Mouse (Mus musculus): ENCODE data around the gene Ell3. TPM values are rescaled to one million over a fixed set of nuclear protein-coding genes. Genes with fewer than 3 reads are reported as not detected.

Ell3 gene
- polyA plus RNA-seq, 1 experiment, result 22.8 TPM

DNA sequence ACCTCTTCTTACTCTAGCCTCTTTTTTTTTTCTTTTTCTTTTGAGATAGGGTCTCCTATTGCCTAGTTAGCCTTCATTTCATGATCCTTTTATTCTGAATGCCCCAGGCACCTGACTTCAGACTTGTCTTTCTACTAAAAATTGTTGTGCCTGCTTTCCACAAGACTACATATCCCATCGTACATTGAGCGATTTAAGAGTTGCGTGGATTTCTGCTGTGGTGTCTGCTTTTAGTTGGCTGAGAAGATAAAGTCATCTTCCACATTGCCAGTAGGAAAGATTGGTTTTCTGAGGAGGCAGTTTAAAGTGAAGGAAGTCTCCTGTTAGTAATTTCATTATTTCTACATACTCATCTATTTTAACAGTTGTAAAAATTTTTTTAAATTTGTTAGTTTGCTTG, 28.5 kb downstream of the Ell3 start:
- H3K27me3 ChIP-seq (ENCODE audit: control insufficient read depth, insufficient read depth, low read length), result no peaks in the 10 kb centered on the region
- H3K4me3 ChIP-seq (ENCODE audit: extremely low read depth, insufficient read depth, insufficient read length), result no peak overlapping the region
- no peaks in the 10 kb centered on the region; the same call in 1 of the 2 replicates for H3K4me1 ChIP-seq (ENCODE audit: control insufficient read depth, insufficient read depth, insufficient read length)
- no peak overlapping the region for H3K27ac ChIP-seq (ENCODE audit: insufficient read depth, low read length)
- DNase-seq (ENCODE audit: low read depth in 1 of 2, low spot score in 2 of 2), result no peak
- peaks cover 4% of the 10 kb centered on the region; the same call in 1 of the 2 replicates for H3K36me3 ChIP-seq (ENCODE audit: control insufficient read depth, insufficient read depth, low read length)
- WGBS, result 85% methylated on average over 3 of the region's 3 CpGs
- TF ChIP-seq CTCF (IDR thresholded peaks at IDR 0.05; ENCODE audit: extremely low read depth, insufficient read depth, insufficient read length, insufficient replicate concordance) (no peak), POLR2A (IDR thresholded peaks at IDR 0.05; ENCODE audit: low read depth, low read length) (no peak)

DNA sequence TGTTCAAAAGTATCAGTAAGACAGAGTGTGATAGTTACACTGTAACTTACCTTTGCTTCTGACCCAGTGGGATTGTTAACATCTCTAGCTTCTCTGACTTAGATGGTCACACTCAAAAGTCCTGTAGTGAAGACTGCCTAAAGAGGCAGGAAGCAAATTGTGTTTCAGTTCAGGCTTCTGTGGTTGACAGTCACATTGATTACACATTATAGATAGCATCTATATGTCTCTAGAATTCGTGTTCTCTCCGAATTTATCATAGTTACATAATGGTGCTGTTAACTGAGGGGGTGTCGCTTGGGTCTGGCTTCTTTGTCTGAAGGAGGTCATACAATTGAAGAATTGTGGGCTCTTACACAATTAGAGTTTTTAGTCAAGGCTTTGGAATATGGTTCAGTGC, 29.0 kb downstream of the Ell3 start:
- 30% methylated on average over 3 of the region's 3 CpGs for WGBS
- H3K27me3 ChIP-seq (ENCODE audit: control insufficient read depth, insufficient read depth, low read length), result no peaks in the 10 kb centered on the region
- H3K36me3 ChIP-seq (ENCODE audit: control insufficient read depth, insufficient read depth, low read length), result peaks cover 3% of the 10 kb centered on the region; the same call in 1 of the 2 replicates
- DNase-seq (ENCODE audit: low read depth in 1 of 2, low spot score in 2 of 2), result no peak
- TF ChIP-seq POLR2A (IDR thresholded peaks at IDR 0.05; ENCODE audit: low read depth, low read length) (no peak), CTCF (IDR thresholded peaks at IDR 0.05; ENCODE audit: extremely low read depth, insufficient read depth, insufficient read length, insufficient replicate concordance) (no peak)
- no peak overlapping the region for H3K27ac ChIP-seq (ENCODE audit: insufficient read depth, low read length)
- no peak overlapping the region for H3K4me3 ChIP-seq (ENCODE audit: extremely low read depth, insufficient read depth, insufficient read length)
- H3K4me1 ChIP-seq (ENCODE audit: control insufficient read depth, insufficient read depth, insufficient read length), result no peaks in the 10 kb centered on the region; the same call in 1 of the 2 replicates

DNA sequence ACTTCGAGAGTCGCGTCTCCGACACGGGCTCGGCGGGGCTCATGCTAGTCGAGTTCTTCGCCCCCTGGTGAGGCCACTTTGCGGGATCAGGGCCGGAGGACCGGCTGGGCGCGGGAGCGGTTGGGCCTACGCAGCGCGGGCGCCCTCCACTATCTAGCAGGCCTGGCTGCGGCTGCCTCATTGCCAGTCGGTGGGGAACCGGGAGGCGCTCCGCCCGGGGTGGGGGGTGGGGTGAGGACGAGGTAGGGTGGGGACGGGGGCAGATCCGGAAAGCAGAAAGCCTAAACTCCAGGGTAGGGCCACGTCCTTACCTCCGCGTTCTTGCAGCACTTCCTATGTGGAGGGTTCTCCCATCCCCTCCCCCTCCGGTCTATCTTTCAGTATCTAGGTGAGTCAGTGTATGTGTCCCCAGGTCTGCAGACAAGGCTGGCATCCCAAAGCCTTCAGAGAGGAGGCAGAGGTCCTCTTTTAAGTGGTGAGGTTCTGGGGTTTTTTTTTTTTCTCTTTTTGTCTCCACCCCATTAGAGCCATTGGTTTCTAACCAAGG, 29.9 kb downstream of the Ell3 start:
- Histone ChIP-seq H3K4me3 (ENCODE audit: extremely low read depth, insufficient read depth, insufficient read length) (peak overlapping the region; percentile 100), H3K27me3 (ENCODE audit: control insufficient read depth, insufficient read depth, low read length) (no peaks in the 10 kb centered on the region), H3K36me3 (ENCODE audit: control insufficient read depth, insufficient read depth, low read length) (peaks cover 3% of the 10 kb centered on the region; the same call in 1 of the 2 replicates), H3K4me1 (ENCODE audit: control insufficient read depth, insufficient read depth, insufficient read length) (no peaks in the 10 kb centered on the region; the same call in 1 of the 2 replicates), H3K27ac (ENCODE audit: insufficient read depth, low read length) (peak overlapping the region; percentile 96)
- TF ChIP-seq POLR2A (IDR thresholded peaks at IDR 0.05; ENCODE audit: low read depth, low read length), result no peak
- no peak for TF ChIP-seq CTCF (IDR thresholded peaks at IDR 0.05; ENCODE audit: extremely low read depth, insufficient read depth, insufficient read length, insufficient replicate concordance)
- WGBS, result under 1% methylated on average over 32 of the region's 32 CpGs
- DNase-seq (ENCODE audit: low read depth in 1 of 2, low spot score in 2 of 2), result peak; percentile 7 to 38

DNA sequence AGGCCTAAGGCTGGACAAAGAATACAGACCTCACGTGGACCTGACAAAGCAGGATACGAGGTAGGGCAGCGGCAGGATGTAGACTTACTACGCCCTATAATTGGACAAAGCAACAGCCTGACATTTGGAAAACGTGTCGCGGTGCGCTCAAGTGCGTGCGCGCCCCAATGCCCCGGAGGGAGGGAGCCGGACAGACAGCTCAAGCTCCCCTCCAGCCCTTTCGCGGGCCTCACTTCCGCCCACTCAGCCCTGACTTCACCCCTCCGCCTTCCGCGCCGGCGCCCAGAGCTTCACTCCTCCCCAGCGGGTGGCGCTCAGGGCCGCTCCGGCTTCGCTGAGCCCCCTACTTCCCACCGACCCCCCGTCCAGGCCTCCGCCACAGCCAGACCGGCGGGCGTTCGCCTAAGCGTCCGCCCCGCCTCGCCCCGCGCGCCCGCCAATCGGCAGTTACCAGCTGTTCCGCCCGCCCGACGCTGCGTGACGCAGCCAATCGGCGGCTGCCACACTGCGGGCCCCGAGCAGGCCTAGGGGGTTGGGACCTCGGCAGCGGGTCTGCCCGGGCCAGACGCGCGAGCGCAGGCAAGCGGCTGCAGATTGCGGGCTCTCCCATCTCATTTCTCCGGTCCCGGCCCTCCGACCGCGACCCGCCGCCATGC, 30.6 kb downstream of the Ell3 start, which contains the start of the genes Pdia3 and Catsper2:
TSS of gene Pdia3 (plus strand) at position 389 of the 656 bp plus-strand sequence.
TSS of gene Catsper2 (minus strand) at position 406 of the 656 bp plus-strand sequence.
- peak; percentile 74 to 93 for DNase-seq (ENCODE audit: low read depth in 1 of 2, low spot score in 2 of 2)
- TF ChIP-seq CTCF (IDR thresholded peaks at IDR 0.05; ENCODE audit: extremely low read depth, insufficient read depth, insufficient read length, insufficient replicate concordance) (no peak), POLR2A (IDR thresholded peaks at IDR 0.05; ENCODE audit: low read depth, low read length) (peak; percentile 96)
- Histone ChIP-seq H3K27me3 (ENCODE audit: control insufficient read depth, insufficient read depth, low read length) (no peaks in the 10 kb centered on the region), H3K4me3 (ENCODE audit: extremely low read depth, insufficient read depth, insufficient read length) (peak within 1 kb of the TSS; percentile 100), H3K36me3 (ENCODE audit: control insufficient read depth, insufficient read depth, low read length) (peaks cover 3% of the 10 kb centered on the region; the same call in 1 of the 2 replicates), H3K27ac (ENCODE audit: insufficient read depth, low read length) (peak within 1 kb of the TSS; percentile 96), H3K4me1 (ENCODE audit: control insufficient read depth, insufficient read depth, insufficient read length) (no peaks in the 10 kb centered on the region; the same call in 1 of the 2 replicates)
- WGBS, result under 1% methylated on average over 68 of the region's 68 CpGs

DNA sequence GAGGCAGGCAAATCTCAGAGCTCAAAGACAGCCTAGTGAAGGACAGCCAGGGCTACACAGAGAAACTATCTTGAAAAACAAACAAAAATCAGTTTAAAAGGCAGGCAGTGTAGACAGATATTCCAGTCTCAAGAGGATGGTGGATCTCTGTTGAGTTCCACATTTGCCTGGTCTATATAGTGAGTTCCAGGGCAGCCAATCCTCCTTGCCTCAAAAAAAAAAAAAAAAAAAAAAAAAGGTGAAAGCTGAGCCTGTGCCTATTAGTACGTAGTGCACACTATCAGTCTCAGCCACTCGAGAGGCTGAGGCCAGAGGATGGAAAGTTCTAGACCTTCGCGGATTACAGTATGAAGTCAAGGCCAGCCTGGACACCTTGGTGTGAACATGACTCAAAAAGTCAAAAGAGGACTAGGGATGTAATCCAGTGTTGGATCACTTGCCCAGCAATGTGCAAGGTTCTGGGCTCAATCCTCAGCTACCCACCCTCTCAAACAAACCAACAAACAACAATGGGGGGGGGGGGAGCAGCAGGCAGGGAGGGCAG, 31.2 kb downstream of the Ell3 start:
- peak overlapping the region; percentile 91 for H3K27ac ChIP-seq (ENCODE audit: insufficient read depth, low read length)

DNA sequence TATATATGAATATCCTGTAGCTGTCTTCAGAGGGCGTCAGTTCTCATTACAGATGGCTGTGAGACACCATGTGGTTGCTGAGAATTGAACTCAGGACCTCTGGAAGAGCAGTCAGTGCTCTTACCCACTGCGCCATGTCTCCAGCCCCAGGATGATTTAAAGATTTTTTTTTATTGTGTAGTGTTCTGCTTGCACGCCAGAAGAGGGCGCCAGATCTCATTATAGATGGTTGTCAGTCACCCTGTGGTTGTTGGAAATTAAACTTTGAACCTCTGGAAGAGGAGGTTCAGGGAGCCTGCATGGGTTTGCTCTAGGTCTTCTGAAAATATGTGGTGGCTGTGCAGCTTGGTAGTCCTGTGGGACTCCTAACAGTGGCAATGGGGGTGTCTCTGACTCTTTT, 35.9 kb downstream of the Ell3 start:
- 44% methylated on average over 4 of the region's 4 CpGs for WGBS
- no peak overlapping the region for H3K27ac ChIP-seq (ENCODE audit: insufficient read depth, low read length)

More for the DNA sequence above, 31.2 kb downstream of the Ell3 start:
- Histone ChIP-seq H3K4me1 (ENCODE audit: control insufficient read depth, insufficient read depth, insufficient read length) (no peaks in the 10 kb centered on the region; the same call in 1 of the 2 replicates), H3K27me3 (ENCODE audit: control insufficient read depth, insufficient read depth, low read length) (no peaks in the 10 kb centered on the region), H3K36me3 (ENCODE audit: control insufficient read depth, insufficient read depth, low read length) (peaks cover 3% of the 10 kb centered on the region; the same call in 1 of the 2 replicates), H3K4me3 (ENCODE audit: extremely low read depth, insufficient read depth, insufficient read length) (peak overlapping the region; percentile 100)
- no peak for TF ChIP-seq POLR2A (IDR thresholded peaks at IDR 0.05; ENCODE audit: low read depth, low read length)
- no peak for TF ChIP-seq CTCF (IDR thresholded peaks at IDR 0.05; ENCODE audit: extremely low read depth, insufficient read depth, insufficient read length, insufficient replicate concordance)
- WGBS, result 5% methylated on average over 4 of the region's 4 CpGs
- peak; percentile 5 to 15 for DNase-seq (ENCODE audit: low read depth in 1 of 2, low spot score in 2 of 2)

More for the DNA sequence above, 35.9 kb downstream of the Ell3 start:
- peak; percentile 41 to 45 for DNase-seq (ENCODE audit: low read depth in 1 of 2, low spot score in 2 of 2)
- Histone ChIP-seq H3K36me3 (ENCODE audit: control insufficient read depth, insufficient read depth, low read length) (no peaks in the 10 kb centered on the region), H3K27me3 (ENCODE audit: control insufficient read depth, insufficient read depth, low read length) (no peaks in the 10 kb centered on the region), H3K4me3 (ENCODE audit: extremely low read depth, insufficient read depth, insufficient read length) (no peak overlapping the region), H3K4me1 (ENCODE audit: control insufficient read depth, insufficient read depth, insufficient read length) (no peaks in the 10 kb centered on the region)
- TF ChIP-seq POLR2A (IDR thresholded peaks at IDR 0.05; ENCODE audit: low read depth, low read length) (no peak), CTCF (IDR thresholded peaks at IDR 0.05; ENCODE audit: extremely low read depth, insufficient read depth, insufficient read length, insufficient replicate concordance) (0 out of 2 replicates have a peak, but pooled peaks have one; percentile 11)
